Mouse (Mus musculus): ENCODE data around the gene Zfp423.

The Zfp423 gene

GRCm38 (mm10) chr8:87662307-87662771, 297.1 kb downstream of the Zfp423 start:
- H3K9me3 ChIP-seq (ENCODE audit: low read length), result no peaks in the 10 kb centered on the region
- peaks cover 56% of the 10 kb centered on the region for H3K27me3 ChIP-seq (ENCODE audit: insufficient read depth, low read length)
- no peaks in the 10 kb centered on the region; the same call in 1 of the 2 replicates for H3K36me3 ChIP-seq (ENCODE audit: insufficient read depth, low read length)
- H3K4me3 ChIP-seq (replicated peaks; ENCODE audit: low read length), result peak overlapping the region; percentile 75
- TF ChIP-seq POU5F1 (IDR thresholded peaks at IDR 0.05; ENCODE audit: borderline replicate concordance, low read length) (no peak), NANOG (IDR thresholded peaks at IDR 0.05; ENCODE audit: borderline replicate concordance, low read length) (no peak), CTCF (conservative IDR thresholded peaks at IDR 0.05; ENCODE audit: low read length) (no peak)
- H3K4me1 ChIP-seq (replicated peaks; ENCODE audit: low read depth, low read length), result peaks cover 40% of the 10 kb centered on the region

DNA sequence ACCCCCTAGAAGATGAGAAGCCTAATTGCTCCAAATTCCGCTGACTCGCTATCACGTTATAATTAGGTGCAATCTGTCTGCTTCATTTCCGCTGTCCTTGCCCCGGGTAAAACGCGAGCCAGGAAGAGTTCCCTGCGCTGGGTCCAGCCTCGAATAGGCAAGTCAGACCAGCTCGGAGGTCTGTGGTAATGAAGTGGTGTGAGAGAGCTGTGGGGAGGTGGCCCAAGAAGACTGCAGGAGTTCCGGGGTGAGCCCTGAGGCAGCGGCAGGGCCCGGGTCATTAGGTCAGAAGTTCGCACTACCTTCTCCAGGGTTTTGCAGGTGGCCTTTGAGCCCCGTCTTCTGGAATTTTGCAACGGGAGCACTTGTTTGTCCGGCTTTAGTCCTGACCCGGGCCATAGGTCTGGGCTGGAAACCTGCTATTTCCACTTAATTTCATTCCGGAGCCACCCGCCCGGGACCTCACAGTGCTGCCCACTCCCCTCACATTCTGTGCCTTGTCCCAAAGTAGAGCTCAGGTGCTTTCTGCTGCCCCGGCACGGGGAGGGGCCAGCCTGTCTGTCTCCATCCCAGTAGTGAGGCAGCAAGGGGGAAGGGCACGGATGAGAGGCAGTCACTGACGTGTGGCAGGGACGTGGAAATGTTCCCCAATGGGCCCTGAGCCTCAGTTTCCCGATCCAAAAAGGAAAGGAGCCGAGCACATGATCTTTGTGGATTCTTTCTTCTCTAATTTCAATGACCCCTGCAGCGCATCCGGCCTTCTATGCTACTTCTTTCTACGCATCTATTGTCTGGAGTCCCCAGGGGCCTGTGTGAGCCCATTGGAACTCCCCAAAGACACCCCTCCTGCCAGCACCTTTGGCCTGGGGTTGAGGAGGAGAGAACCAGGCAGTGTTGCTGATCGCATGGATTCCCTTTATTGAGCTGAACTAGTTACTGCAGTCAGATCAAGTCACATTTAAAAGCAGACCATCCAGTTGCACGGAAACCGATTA, 298.2 kb downstream of the Zfp423 start:
- no peaks in the 10 kb centered on the region; the same call in 1 of the 2 replicates for H3K36me3 ChIP-seq (ENCODE audit: insufficient read depth, low read length)
- H3K4me3 ChIP-seq (replicated peaks; ENCODE audit: low read length), result peak overlapping the region; percentile 61
- no peaks in the 10 kb centered on the region for H3K9me3 ChIP-seq (ENCODE audit: low read length)
- H3K27me3 ChIP-seq (ENCODE audit: insufficient read depth, low read length), result peaks cover 55% of the 10 kb centered on the region
- peaks cover 48% of the 10 kb centered on the region for H3K4me1 ChIP-seq (replicated peaks; ENCODE audit: low read depth, low read length)
- no peak for TF ChIP-seq POU5F1 (IDR thresholded peaks at IDR 0.05; ENCODE audit: borderline replicate concordance, low read length)
- no peak for TF ChIP-seq NANOG (IDR thresholded peaks at IDR 0.05; ENCODE audit: borderline replicate concordance, low read length)
- TF ChIP-seq CTCF (conservative IDR thresholded peaks at IDR 0.05; ENCODE audit: low read length), result no peak

DNA sequence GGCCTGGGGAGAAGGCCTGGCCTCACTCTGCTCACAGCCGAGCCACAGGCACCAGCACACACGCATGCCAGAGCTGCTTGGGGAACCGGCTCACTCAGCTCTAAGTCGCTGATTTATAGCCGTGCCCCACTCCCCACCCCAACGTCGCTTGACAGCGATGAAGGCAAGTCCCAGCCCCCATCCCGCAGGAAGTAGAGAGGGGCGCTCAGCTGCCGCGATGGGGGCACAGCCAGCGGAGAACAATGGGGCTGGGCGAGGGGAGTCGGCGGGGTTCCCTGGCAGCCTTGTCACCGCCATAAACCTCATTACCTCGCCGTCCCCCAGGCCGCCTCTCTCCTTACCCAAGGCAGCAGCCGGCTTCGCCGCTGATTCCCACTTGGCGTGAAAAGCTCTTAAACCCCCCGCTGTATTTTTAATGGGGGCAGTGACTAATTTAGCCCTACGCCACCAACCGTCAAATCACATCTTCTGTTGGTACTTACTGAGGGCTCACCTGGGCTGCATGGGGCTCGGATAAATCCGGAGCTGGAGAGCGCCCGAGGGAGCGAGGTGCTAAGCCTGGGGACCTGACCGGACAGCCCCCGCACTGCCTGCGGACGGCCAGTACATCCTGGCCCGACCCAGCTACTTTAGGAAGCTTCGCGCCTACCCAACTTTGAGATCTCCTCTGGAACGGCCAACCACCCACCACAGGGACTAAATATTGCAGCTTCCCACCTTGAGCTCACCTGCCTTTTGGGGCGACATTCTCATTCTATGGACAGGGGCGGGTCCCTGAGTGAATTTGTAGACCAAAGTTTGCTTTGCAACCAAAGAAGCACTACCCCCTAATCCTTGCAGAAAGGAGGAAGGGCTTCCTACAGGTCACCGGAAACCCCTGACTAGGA, 299.1 kb downstream of the Zfp423 start:
- Histone ChIP-seq H3K4me3 (replicated peaks; ENCODE audit: low read length) (peak overlapping the region; percentile 61), H3K27me3 (ENCODE audit: insufficient read depth, low read length) (peaks cover 59% of the 10 kb centered on the region), H3K4me1 (replicated peaks; ENCODE audit: low read depth, low read length) (peaks cover 56% of the 10 kb centered on the region), H3K36me3 (ENCODE audit: insufficient read depth, low read length) (no peaks in the 10 kb centered on the region), H3K9me3 (ENCODE audit: low read length) (no peaks in the 10 kb centered on the region)
- no peak for TF ChIP-seq CTCF (conservative IDR thresholded peaks at IDR 0.05; ENCODE audit: low read length)
- TF ChIP-seq POU5F1 (IDR thresholded peaks at IDR 0.05; ENCODE audit: borderline replicate concordance, low read length), result no peak
- TF ChIP-seq NANOG (IDR thresholded peaks at IDR 0.05; ENCODE audit: borderline replicate concordance, low read length), result no peak

GRCm38 (mm10) chr8:87657488-87657887, 301.9 kb downstream of the Zfp423 start:
- Histone ChIP-seq H3K9me3 (ENCODE audit: low read length) (peaks cover 5% of the 10 kb centered on the region; the same call in 1 of the 2 replicates), H3K4me1 (replicated peaks; ENCODE audit: low read depth, low read length) (peaks cover 50% of the 10 kb centered on the region), H3K36me3 (ENCODE audit: insufficient read depth, low read length) (no peaks in the 10 kb centered on the region), H3K27me3 (ENCODE audit: insufficient read depth, low read length) (peaks cover 53% of the 10 kb centered on the region), H3K4me3 (replicated peaks; ENCODE audit: low read length) (no peak overlapping the region)
- no peak for TF ChIP-seq CTCF (conservative IDR thresholded peaks at IDR 0.05; ENCODE audit: low read length)
- no peak for TF ChIP-seq POU5F1 (IDR thresholded peaks at IDR 0.05; ENCODE audit: borderline replicate concordance, low read length)
- no peak for TF ChIP-seq NANOG (IDR thresholded peaks at IDR 0.05; ENCODE audit: borderline replicate concordance, low read length)

DNA sequence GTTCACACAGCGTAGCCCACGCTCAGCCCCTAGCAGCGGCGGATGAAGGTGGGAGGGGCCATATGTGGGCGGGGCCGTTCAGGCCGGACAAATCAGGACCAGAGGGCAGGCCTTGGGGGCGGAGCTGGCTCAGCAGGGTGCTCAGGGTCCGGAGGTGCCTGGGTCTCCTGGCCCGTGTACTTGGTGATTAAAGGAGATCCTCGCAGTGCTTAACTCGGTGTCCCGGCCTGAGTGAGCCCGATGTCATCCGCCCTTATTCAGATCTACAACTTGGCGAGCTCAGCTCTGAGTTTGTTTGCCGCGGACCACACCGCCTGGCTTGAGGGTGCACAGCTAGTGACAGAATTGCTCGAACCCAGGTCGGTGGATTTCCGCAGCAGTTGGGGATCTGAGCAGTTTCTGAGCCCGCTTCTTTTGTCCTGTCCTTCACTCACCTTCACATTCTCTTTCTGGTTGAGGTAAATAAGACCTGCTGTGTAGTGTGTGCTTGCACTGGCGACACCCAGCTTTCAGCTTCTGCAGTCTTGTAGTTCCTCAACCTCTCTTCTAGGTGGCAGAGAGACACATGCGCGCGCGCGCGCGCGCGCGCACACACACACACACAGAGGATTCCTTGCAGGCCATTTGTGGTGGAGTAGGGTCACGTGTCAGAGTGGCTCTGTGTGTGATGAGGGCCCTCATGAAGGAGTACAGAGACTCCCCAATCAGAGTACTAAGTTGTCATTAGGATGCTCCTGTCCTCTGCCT, 302.7 kb downstream of the Zfp423 start:
- no peaks in the 10 kb centered on the region for H3K36me3 ChIP-seq (ENCODE audit: insufficient read depth, low read length)
- TF ChIP-seq NANOG (IDR thresholded peaks at IDR 0.05; ENCODE audit: borderline replicate concordance, low read length) (no peak), CTCF (conservative IDR thresholded peaks at IDR 0.05; ENCODE audit: low read length) (no peak)
- peaks cover 5% of the 10 kb centered on the region; the same call in 1 of the 2 replicates for H3K9me3 ChIP-seq (ENCODE audit: low read length)

GRCm38 (mm10) chr8:87655946-87656345, 303.4 kb downstream of the Zfp423 start:
- Histone ChIP-seq H3K4me1 (replicated peaks; ENCODE audit: low read depth, low read length) (peaks cover 35% of the 10 kb centered on the region), H3K36me3 (ENCODE audit: insufficient read depth, low read length) (no peaks in the 10 kb centered on the region), H3K27me3 (ENCODE audit: insufficient read depth, low read length) (peaks cover 40% of the 10 kb centered on the region), H3K4me3 (replicated peaks; ENCODE audit: low read length) (no peak overlapping the region), H3K9me3 (ENCODE audit: low read length) (peaks cover 5% of the 10 kb centered on the region; the same call in 1 of the 2 replicates)
- TF ChIP-seq CTCF (conservative IDR thresholded peaks at IDR 0.05; ENCODE audit: low read length) (no peak), NANOG (IDR thresholded peaks at IDR 0.05; ENCODE audit: borderline replicate concordance, low read length) (no peak), POU5F1 (IDR thresholded peaks at IDR 0.05; ENCODE audit: borderline replicate concordance, low read length) (no peak)

More for the DNA sequence above, 302.7 kb downstream of the Zfp423 start:
- peaks cover 42% of the 10 kb centered on the region for H3K4me1 ChIP-seq (replicated peaks; ENCODE audit: low read depth, low read length)
- peaks cover 47% of the 10 kb centered on the region for H3K27me3 ChIP-seq (ENCODE audit: insufficient read depth, low read length)
- H3K4me3 ChIP-seq (replicated peaks; ENCODE audit: low read length), result peak overlapping the region; percentile 81

GRCm38 (mm10) chr8:87647781-87648180, 311.6 kb downstream of the Zfp423 start:
- Histone ChIP-seq H3K4me1 (replicated peaks; ENCODE audit: low read depth, low read length) (peaks cover 17% of the 10 kb centered on the region), H3K36me3 (ENCODE audit: insufficient read depth, low read length) (no peaks in the 10 kb centered on the region), H3K9me3 (ENCODE audit: low read length) (no peaks in the 10 kb centered on the region), H3K27me3 (ENCODE audit: insufficient read depth, low read length) (peaks cover 54% of the 10 kb centered on the region), H3K4me3 (replicated peaks; ENCODE audit: low read length) (no peak overlapping the region)
- no peak for TF ChIP-seq POU5F1 (IDR thresholded peaks at IDR 0.05; ENCODE audit: borderline replicate concordance, low read length)
- no peak for TF ChIP-seq NANOG (IDR thresholded peaks at IDR 0.05; ENCODE audit: borderline replicate concordance, low read length)
- TF ChIP-seq CTCF (conservative IDR thresholded peaks at IDR 0.05; ENCODE audit: low read length), result no peak
